16 mouse cellular contexts compared by ENCODE assay signal in genomic region chr8:73324667-73325066, GRCm38 (mm10). TPM values are rescaled to one million over a fixed set of nuclear protein-coding genes. Genes with fewer than 3 reads are reported as not detected.
DNase-seq lines count a peak whose midpoint lies in the region; ATAC-seq and TF ChIP-seq lines count a peak whose summit lies in the region.
"Had no signal": no experiment of that assay in that cellular context is flagged by ENCODE, and none has a peak within 500 bp of the region (broad histone marks: within the 10 kb centered on the region; RNA-seq: fewer than 3 reads in every experiment).

No protein-coding gene starts in this region.

- no peak overlapping the region for H3K27ac ChIP-seq in liver, embryonic 13.5 days
- no peak overlapping the region for H3K27ac ChIP-seq in liver, embryonic 11.5 days (ENCODE audit: low read depth, low read length)
- H3K27ac ChIP-seq: limb, embryonic 12.5 days; lung, embryonic 15.5 days; neural tube, embryonic 12.5 days had no signal

- DNase-seq in liver, embryonic 13.5 days: peak; percentile 0
- no peak for DNase-seq in liver, embryonic 11.5 days (ENCODE audit: low spot score)
- peak; percentile 21 for DNase-seq in adipocyte (ENCODE audit: low spot score)
- peak; percentile 87 for DNase-seq in brain, adult 2 months (ENCODE audit: low read depth, low spot score)
- DNase-seq in cerebellum, postnatal 25 days: peak; percentile 80
- DNase-seq in embryo, embryonic 10.5 days (ENCODE audit: low spot score): no peak
- DNase-seq in lung, adult 2 months: no peak
- DNase-seq in heart, postnatal 10 days: no peak
- DNase-seq: kidney, postnatal 10 days; right cerebral cortex, postnatal 4 days had no signal

- H3K9ac ChIP-seq in liver, embryonic 13.5 days: no peak overlapping the region
- H3K9ac ChIP-seq in liver, embryonic 11.5 days (ENCODE audit: low read depth, low read length): no peak overlapping the region
- H3K9ac ChIP-seq: limb, embryonic 12.5 days; lung, embryonic 15.5 days; neural tube, embryonic 12.5 days had no signal

- H3K4me2 ChIP-seq in liver, embryonic 13.5 days: no peak overlapping the region
- H3K4me2 ChIP-seq in liver, embryonic 11.5 days: no peak overlapping the region
- H3K4me2 ChIP-seq: heart, embryonic 11.5 days; limb, embryonic 12.5 days; lung, embryonic 15.5 days; neural tube, embryonic 12.5 days had no signal

- TF ChIP-seq CTCF in lung, adult 2 months (IDR thresholded peaks at IDR 0.05; ENCODE audit: insufficient read depth, low read length): no peak

- H3K36me3 ChIP-seq in liver, embryonic 13.5 days: no peaks in the 10 kb centered on the region
- no peaks in the 10 kb centered on the region for H3K36me3 ChIP-seq in liver, embryonic 11.5 days (ENCODE audit: control insufficient read depth, insufficient read depth, low read length)
- H3K36me3 ChIP-seq: limb, embryonic 12.5 days; lung, embryonic 15.5 days; neural tube, embryonic 12.5 days had no signal

- H3K4me1 ChIP-seq in liver, embryonic 13.5 days (replicated peaks): no peaks in the 10 kb centered on the region
- no peaks in the 10 kb centered on the region for H3K4me1 ChIP-seq in liver, embryonic 11.5 days (replicated peaks; ENCODE audit: control insufficient read depth, insufficient read depth, low read length)
- no peaks in the 10 kb centered on the region for H3K4me1 ChIP-seq in lung, adult 2 months (ENCODE audit: control insufficient read depth, insufficient read depth, low read length)
- H3K4me1 ChIP-seq: lung, embryonic 15.5 days; megakaryocyte, embryonic 14.5 days; neural tube, embryonic 12.5 days had no signal

- H3K27me3 ChIP-seq in liver, embryonic 13.5 days: no peaks in the 10 kb centered on the region
- H3K27me3 ChIP-seq in liver, embryonic 11.5 days (replicated peaks; ENCODE audit: control insufficient read depth, insufficient read depth, low read length): no peaks in the 10 kb centered on the region
- H3K27me3 ChIP-seq: limb, embryonic 12.5 days; lung, embryonic 15.5 days; megakaryocyte, embryonic 14.5 days; neural tube, embryonic 12.5 days had no signal

- H3K4me3 ChIP-seq in liver, embryonic 13.5 days (replicated peaks): no peak overlapping the region
- H3K4me3 ChIP-seq in liver, embryonic 11.5 days (ENCODE audit: low read depth, low read length): no peak overlapping the region
- no peak overlapping the region for H3K4me3 ChIP-seq in lung, adult 2 months (replicated peaks; ENCODE audit: extremely low read depth, low read depth, low read length)
- H3K4me3 ChIP-seq: limb, embryonic 12.5 days; lung, embryonic 15.5 days; megakaryocyte, embryonic 14.5 days; neural tube, embryonic 12.5 days had no signal

- ATAC-seq in liver, embryonic 13.5 days (ENCODE audit: low read depth): no peak
- no peak for ATAC-seq in liver, embryonic 11.5 days (replicated peaks; ENCODE audit: low FRiP score)
- ATAC-seq: activated CD4-positive, CD25-positive, alpha-beta regulatory T cell, adult 4 months had no signal

- no peak for TF ChIP-seq POLR2A in lung, adult 2 months (IDR thresholded peaks at IDR 0.05; ENCODE audit: borderline replicate concordance, extremely low read depth, low read depth, low read length)

- 51% methylated on average over 4 of the region's 4 CpGs for WGBS in liver, embryonic 13.5 days (ENCODE audit: insufficient replicate concordance)
- 84% methylated on average over 4 of the region's 4 CpGs for WGBS in liver, embryonic 11.5 days
- WGBS in lung, adult 2 months: 64% methylated on average over 4 of the region's 4 CpGs

- no peaks in the 10 kb centered on the region for H3K9me3 ChIP-seq in liver, embryonic 13.5 days (replicated peaks)
- no peaks in the 10 kb centered on the region for H3K9me3 ChIP-seq in liver, embryonic 11.5 days (ENCODE audit: control insufficient read depth, low read length)
- H3K9me3 ChIP-seq: limb, embryonic 12.5 days; lung, embryonic 15.5 days; neural tube, embryonic 12.5 days had no signal

- intact Hi-C loops in heart, postnatal 10 days (cut with DNase I): no loop called here

RNA-seq across cellular contexts. Expression of gene Large1, which starts 28.7 kb away (rescaled TPM):
- 0.67 and 0.75 TPM in 2 replicates for polyA plus RNA-seq in liver, embryonic 13.5 days (2015; fragmentation: Nextera tagmentation; extraction: Ambion mirVana)
- polyA plus RNA-seq in liver, embryonic 11.5 days (2014; fragmentation: Nextera tagmentation; extraction: Ambion mirVana): 4.1 and 4.2 TPM in 2 replicates
- 8.6 and 10.8 TPM in 2 replicates for polyA plus RNA-seq in lung, adult 2 months (2012; rRNA removed)
- total RNA-seq in heart, postnatal 10 days (2021): 10 to 100 TPM; 29.0 to 29.8 TPM

Comparison
In these comparisons a context has a peak if more than half of its experiments do, and no peak if none do; other contexts are left out.
1. DNase-seq: peak in liver, embryonic 13.5 days (single experiment), adipocyte (single experiment), brain, adult 2 months (single experiment) and cerebellum, postnatal 25 days (2 of 2); none in liver, embryonic 11.5 days (single experiment), embryo, embryonic 10.5 days (single experiment), lung, adult 2 months (single experiment) and heart, postnatal 10 days (0 of 2).